Mouse (Mus musculus) cerebral cortex, adult 2 months (tissue): Measurements from ENCODE around the gene C2.

ENCODE experiments used
- WGBS: fragments of 180-500 bp; shearing (Covaris S2); methylation state at CpG from one replicate; pipeline ENCODE4 v1.1.7; 2018; 5-methylcytosine and 5-hydroxymethylcytosine counted together

C2 gene

DNA sequence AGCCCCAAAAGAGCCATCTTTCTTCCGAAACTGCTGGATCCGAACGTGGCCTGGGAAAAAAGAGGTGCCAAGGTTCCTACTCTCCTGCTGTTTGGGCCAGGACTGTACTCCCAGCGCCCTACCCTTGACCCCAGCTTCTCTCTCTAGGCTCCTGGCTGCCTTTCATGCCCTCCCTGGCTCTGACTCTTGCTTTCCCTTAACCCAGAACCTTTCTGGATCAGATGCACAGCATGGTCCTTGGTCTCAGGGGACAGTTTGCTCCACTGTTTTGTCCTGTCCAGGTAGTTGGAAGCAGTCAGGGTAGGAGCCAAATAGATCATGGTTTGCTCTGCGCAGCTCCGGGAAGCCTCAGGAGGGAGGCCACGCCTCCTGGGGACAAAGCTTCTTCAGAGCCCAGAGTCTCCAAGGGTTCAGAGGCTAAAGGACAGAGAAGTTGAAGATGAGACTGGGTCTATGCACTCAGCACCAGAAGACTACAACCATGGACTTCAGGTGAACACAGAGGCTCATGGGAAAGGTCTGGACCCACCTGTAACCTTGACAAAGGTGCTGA, 83.2 kb downstream of the C2 start:
- 87% methylated on average over 7 of the region's 7 CpGs for WGBS

DNA sequence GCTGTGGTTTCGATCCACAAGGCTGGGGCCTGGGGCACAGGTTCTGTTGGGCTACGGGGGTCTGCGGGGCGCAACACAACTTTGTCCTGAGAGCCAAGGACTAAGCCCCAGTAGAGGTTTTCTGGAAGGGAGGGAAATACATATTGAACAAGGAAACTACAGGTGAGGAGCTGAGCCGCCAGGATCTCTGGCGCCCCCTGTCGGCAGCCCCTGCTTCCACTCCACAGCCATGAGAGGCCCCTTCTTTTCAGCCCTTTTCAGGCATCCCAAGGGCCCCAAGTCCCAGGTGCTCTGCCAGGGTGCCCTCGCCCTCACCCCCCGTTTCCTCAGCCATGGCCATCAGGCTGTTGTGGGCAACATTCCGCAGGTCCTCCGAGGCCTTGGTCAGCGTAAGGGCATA, 84.3 kb downstream of the C2 start:
- WGBS, result 65% methylated on average over 12 of the region's 12 CpGs
